Mouse (Mus musculus) olfactory bulb, adult 2 months (tissue): ENCODE results near the gene Slc31a1.

Experiments used
- CTCF ChIP-seq: fragments of 200-500 bp; IDR thresholded peaks from 2 replicates; pipeline ENCODE4 v1.5.1; 2012; ENCODE audit warnings: low read depth, mild to moderate bottlenecking, low read length, moderate library complexity; ENCODE audit not compliant: insufficient read depth
- POLR2A ChIP-seq: fragments of 200-500 bp; IDR thresholded peaks from 2 replicates; pipeline ENCODE4 v1.6.1; 2012; ENCODE audit warnings: mild to moderate bottlenecking, low read depth, low read length, moderate library complexity; ENCODE audit not compliant: insufficient read depth

DNA sequence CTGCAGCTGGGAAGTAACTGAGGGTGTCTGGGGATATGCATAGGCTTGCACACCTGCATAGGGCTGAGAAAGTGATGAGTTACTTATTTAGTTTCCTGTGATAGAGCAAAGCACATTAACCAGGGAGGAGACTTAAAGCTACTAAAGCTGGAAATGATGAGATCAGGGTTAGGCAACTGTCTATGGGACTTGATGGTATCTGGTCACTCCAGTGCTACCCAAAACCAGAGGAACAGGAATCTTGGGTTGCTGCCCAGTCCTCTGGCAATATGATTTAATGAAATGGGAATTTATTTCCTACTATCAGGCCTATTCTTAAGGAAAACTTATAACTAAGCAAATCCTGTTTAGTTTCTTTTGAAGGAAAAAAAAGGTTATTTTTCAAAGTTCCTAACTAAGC lies 34.4 kb upstream of the Slc31a1 start:
- TF ChIP-seq CTCF = no peak
- no peak for TF ChIP-seq POLR2A
